Mouse (Mus musculus): ENCODE results near the gene Fntb. TPM values are rescaled to one million over a fixed set of nuclear protein-coding genes. Genes with fewer than 3 reads are reported as not detected.

Gene Fntb
- polyA plus RNA-seq, 1 experiment from 2014 or later = 48.2 TPM

DNA sequence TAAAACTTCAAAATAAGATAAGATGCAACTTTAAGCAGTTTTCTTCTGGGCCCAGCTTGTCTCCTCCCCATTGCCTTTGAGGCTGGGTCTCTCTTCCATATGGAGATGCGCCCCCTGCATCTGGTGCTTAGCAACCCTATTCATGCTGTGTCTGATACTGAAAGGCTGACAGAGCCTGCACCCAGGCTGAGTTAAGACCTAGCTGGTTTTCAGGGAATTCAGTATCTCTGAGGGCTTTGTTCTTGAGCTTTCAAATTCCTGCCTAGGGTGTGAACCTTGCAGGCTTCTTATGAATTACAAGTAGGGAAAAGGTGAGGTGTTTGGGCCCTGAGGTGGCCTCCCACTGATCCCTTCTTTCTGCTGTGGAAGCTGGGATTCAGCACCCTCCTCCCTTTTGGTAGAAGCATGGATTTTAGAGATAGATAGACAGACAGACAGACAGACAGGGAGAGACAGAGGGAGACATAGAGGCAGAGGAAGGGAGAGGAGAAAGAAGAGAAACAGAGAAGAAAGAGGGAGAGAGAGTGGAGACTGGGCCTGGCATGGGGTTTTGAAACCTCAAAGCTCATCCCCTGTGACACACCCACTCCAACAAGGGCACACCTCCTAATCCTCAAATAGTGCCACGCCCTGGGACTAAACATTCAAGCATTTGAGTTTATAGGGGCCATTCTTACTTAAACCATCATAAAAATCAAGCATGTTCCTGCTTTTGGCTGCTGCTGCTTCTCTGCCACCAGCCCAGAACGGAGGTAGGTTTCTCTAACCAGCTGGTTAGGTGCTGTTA, 136.3 kb downstream of the Fntb start:
- Histone ChIP-seq H3K4me3 (no peak overlapping the region), H3K27me3 (ENCODE audit: low read depth, poor library complexity, severe bottlenecking) (no peaks in the 10 kb centered on the region), H3K4me1 (no peaks in the 10 kb centered on the region), H3K9me3 (replicated peaks) (no peaks in the 10 kb centered on the region), H3K36me3 (peaks cover 15% of the 10 kb centered on the region), H3K27ac (no peak overlapping the region)
- WGBS = 83% methylated on average over 3 of the region's 3 CpGs
- no peak for DNase-seq (ENCODE audit: low spot score)

DNA sequence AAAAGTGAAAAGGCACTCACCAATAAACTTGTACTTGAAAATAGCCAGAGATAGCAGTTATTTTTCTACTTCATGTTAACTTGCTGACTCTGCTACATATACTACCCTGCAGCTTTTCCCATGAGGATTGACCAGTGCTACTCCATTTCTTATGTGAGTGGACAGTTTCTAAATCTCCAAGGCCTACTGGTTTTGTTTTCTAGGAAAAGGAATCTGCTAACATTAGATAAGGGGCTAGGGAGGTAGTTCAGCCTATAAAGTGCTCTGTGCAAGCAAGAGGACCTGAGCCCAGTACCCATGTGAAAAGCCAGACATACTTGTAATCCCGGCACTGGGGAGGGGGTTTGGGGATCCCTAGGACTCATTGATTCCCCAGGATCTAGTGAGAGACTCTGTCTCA, 140.9 kb downstream of the Fntb start:
- H3K4me3 ChIP-seq = no peak overlapping the region
- H3K36me3 ChIP-seq = peaks cover 28% of the 10 kb centered on the region
- H3K9me3 ChIP-seq (replicated peaks) = no peaks in the 10 kb centered on the region
- no peak for DNase-seq (ENCODE audit: low spot score)
- no peaks in the 10 kb centered on the region for H3K4me1 ChIP-seq
- H3K27ac ChIP-seq = no peak overlapping the region
- WGBS = 87% methylated on average over 1 of the region's 1 CpGs
- H3K27me3 ChIP-seq (ENCODE audit: low read depth, poor library complexity, severe bottlenecking) = no peaks in the 10 kb centered on the region

DNA sequence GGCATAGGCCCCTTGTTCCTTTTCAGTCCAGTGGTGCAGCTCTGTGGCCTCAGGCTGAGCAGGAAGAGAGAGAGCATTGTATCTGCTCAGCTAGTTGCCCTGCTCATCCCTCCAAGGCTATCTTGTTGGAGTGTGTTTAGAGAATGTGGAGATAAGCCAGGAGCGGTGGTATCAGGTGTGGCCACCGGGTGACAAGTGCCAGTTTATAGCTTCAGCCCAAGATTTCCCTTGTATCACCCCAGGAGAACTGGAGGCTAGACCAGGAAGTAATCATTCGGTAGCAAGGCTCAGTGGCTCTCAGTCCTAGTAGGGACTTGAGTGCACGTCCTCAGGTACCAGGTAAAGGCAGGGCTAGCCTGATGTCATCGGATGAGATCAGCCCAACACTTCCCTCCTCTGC, 143.8 kb downstream of the Fntb start:
- no peaks in the 10 kb centered on the region for H3K4me1 ChIP-seq
- 82% methylated on average over 5 of the region's 5 CpGs for WGBS
- no peaks in the 10 kb centered on the region for H3K9me3 ChIP-seq (replicated peaks)
- H3K4me3 ChIP-seq = no peak overlapping the region
- H3K36me3 ChIP-seq = peaks cover 26% of the 10 kb centered on the region
- no peak for DNase-seq (ENCODE audit: low spot score)
- H3K27ac ChIP-seq = no peak overlapping the region
- no peaks in the 10 kb centered on the region for H3K27me3 ChIP-seq (ENCODE audit: low read depth, poor library complexity, severe bottlenecking)

DNA sequence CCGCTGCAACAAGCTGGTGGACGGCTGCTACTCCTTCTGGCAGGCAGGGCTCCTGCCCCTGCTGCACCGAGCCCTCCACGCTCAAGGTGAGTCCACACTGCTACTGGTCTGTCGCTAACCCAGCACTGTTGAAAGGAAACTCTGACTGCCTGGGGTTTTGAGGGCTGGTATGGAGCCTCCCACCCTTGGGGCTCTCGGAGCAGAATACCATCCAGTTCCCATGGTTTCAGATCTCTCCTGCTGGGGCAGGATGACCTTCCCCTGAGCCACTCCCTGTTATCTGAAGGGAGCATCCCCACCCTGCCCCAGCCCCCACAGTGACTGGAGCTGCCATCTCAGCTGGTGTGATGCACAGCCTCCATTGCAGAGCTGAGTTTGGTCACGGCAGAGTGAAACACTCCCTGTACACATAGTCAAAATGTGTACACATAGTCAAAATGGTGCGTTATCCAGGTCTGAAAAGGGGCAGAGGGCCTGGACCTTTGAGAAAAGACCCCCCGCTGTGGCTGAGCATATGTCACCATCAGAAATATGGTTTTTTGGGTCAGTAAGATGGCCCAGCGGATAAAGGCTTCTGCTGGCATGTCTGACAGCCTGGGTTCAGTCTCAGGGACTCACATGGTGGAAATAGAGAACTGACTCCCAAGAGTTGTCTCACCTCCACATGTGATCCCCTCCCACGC, 145.0 kb downstream of the Fntb start:
- Histone ChIP-seq H3K27me3 (ENCODE audit: low read depth, poor library complexity, severe bottlenecking) (no peaks in the 10 kb centered on the region), H3K4me1 (no peaks in the 10 kb centered on the region), H3K9me3 (replicated peaks) (no peaks in the 10 kb centered on the region), H3K36me3 (peaks cover 31% of the 10 kb centered on the region), H3K4me3 (no peak overlapping the region), H3K27ac (peak overlapping the region; percentile 25; the same call in 1 of the 2 replicates)
- WGBS = 78% methylated on average over 11 of the region's 11 CpGs
- no peak for DNase-seq (ENCODE audit: low spot score)

DNA sequence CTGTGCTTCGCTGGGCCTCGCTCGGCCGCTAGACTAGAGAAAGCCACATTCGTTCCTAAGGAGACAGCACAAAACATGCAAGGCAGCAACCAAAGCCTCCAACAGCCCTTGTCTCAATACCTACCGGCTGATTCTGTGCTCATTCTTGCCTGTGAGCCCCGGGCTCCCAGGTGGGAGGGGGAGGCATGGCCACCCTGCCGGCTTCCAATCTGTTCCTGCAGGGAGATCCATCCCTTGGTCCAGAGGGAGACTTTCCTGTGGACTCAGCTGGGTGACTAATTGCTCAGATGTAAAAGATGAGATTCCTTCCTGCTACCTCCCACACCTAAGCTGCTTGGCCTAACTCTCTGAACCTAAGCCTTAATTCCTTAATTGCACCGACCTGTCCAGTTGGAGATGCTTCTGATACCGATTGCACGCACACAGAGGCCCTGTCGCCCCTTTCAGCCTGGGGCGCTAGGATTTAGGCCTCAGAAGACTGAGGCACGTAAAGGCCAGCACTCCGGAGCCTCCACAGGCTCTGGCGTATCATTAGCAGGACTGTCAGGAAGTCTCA, 145.9 kb downstream of the Fntb start:
- Histone ChIP-seq H3K36me3 (peaks cover 32% of the 10 kb centered on the region), H3K4me1 (no peaks in the 10 kb centered on the region), H3K27me3 (ENCODE audit: low read depth, poor library complexity, severe bottlenecking) (no peaks in the 10 kb centered on the region), H3K9me3 (replicated peaks) (no peaks in the 10 kb centered on the region), H3K4me3 (no peak overlapping the region), H3K27ac (no peak overlapping the region)
- 78% methylated on average over 16 of the region's 16 CpGs for WGBS
- DNase-seq (ENCODE audit: low spot score) = no peak

DNA sequence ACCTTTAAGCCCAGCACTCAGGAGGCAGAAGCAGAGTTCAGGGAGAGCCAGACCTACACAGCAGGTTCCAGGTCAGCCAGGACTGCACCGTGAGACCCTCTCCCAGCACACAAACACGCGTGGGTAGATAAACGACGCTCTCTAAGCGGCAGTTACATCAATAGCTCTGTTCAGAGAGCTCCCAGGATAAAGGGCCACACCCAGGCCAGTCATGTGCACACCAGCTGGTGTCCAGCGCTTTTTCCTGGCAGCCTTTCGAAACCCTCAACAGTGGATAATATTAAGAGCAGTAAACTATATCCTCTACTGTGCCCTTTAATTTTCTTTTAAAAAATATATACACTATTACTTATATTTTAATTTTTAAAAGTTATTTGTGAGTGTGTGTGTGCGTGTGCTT, 146.8 kb downstream of the Fntb start:
- H3K9me3 ChIP-seq (replicated peaks) = no peaks in the 10 kb centered on the region
- peaks cover 38% of the 10 kb centered on the region for H3K36me3 ChIP-seq
- 81% methylated on average over 9 of the region's 9 CpGs for WGBS
- no peak overlapping the region for H3K4me3 ChIP-seq
- H3K27ac ChIP-seq = no peak overlapping the region
- H3K4me1 ChIP-seq = no peaks in the 10 kb centered on the region
- DNase-seq (ENCODE audit: low spot score) = no peak
- no peaks in the 10 kb centered on the region for H3K27me3 ChIP-seq (ENCODE audit: low read depth, poor library complexity, severe bottlenecking)

DNA sequence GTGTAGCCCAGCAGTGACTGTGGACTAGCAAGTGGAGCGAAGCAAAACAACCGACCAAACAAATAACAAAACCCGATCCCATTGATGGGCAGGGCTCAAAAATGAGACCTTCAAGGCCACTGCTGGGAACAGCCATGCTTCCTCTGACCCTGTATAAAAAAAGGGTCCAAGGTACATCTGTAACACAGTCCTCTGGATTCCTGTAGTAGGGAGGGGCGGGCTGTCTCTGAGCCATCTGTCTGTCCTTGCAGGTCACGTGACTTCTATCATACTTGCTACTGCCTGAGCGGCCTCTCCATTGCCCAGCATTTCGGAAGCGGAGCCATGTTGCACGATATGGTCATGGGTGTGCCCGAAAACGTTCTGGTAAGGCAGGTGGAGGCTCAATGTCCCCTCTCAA, 150.8 kb downstream of the Fntb start:
- WGBS = 94% methylated on average over 11 of the region's 11 CpGs
- peaks cover 35% of the 10 kb centered on the region for H3K36me3 ChIP-seq

DNA sequence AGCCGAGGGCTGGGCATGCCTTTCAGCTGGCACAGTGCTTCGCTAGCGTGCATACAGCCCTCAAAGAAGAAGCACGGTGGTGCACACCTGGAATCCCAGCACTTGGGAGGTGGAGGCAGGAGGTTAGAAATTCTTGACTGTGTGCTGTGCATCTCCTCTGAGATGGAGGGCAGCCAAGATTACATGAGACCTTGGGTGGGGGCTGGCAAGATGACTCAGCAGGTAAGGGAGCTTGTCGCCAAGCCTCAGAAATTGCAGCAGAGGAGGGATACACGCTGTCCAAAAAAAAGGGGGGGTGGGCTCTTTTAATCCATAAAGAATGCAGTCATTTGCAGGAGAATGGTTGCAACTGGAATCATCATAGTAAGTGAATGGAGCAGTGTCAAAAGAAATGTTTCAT, 152.7 kb downstream of the Fntb start:
- DNase-seq (ENCODE audit: low spot score) = no peak
- WGBS = 85% methylated on average over 6 of the region's 6 CpGs
- H3K4me3 ChIP-seq = no peak overlapping the region
- H3K27me3 ChIP-seq (ENCODE audit: low read depth, poor library complexity, severe bottlenecking) = no peaks in the 10 kb centered on the region
- no peak overlapping the region for H3K27ac ChIP-seq
- H3K36me3 ChIP-seq = peaks cover 31% of the 10 kb centered on the region
- no peaks in the 10 kb centered on the region for H3K9me3 ChIP-seq (replicated peaks)
- H3K4me1 ChIP-seq = no peaks in the 10 kb centered on the region

More for the DNA sequence above, 150.8 kb downstream of the Fntb start:
- no peaks in the 10 kb centered on the region for H3K9me3 ChIP-seq (replicated peaks)
- no peak overlapping the region for H3K4me3 ChIP-seq
- no peak overlapping the region for H3K27ac ChIP-seq
- no peaks in the 10 kb centered on the region for H3K27me3 ChIP-seq (ENCODE audit: low read depth, poor library complexity, severe bottlenecking)
- no peaks in the 10 kb centered on the region for H3K4me1 ChIP-seq
- no peak for DNase-seq (ENCODE audit: low spot score)

DNA sequence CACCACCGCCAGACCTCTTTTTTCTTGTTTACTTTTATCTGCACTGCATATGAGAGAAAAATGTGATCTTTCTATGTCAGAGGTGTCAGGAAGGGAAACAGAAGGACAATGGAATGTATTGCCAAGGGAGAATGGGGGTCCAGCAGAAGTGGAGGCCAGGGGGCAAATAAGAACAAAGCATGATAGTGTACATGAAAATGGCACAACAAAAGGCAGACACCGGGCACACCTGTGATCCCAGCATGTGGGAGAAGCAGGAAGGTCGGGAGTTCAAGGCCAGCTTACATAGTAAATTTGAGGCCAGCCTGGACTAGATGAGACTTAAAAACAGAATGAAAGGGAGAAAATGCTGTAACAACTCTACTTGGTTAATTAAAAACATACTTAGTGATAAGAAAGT, 153.5 kb downstream of the Fntb start:
- Histone ChIP-seq H3K36me3 (peaks cover 31% of the 10 kb centered on the region), H3K4me3 (no peak overlapping the region), H3K9me3 (replicated peaks) (no peaks in the 10 kb centered on the region), H3K4me1 (no peaks in the 10 kb centered on the region), H3K27ac (no peak overlapping the region), H3K27me3 (ENCODE audit: low read depth, poor library complexity, severe bottlenecking) (no peaks in the 10 kb centered on the region)
- WGBS = 73% methylated on average over 3 of the region's 3 CpGs
- DNase-seq (ENCODE audit: low spot score) = no peak

DNA sequence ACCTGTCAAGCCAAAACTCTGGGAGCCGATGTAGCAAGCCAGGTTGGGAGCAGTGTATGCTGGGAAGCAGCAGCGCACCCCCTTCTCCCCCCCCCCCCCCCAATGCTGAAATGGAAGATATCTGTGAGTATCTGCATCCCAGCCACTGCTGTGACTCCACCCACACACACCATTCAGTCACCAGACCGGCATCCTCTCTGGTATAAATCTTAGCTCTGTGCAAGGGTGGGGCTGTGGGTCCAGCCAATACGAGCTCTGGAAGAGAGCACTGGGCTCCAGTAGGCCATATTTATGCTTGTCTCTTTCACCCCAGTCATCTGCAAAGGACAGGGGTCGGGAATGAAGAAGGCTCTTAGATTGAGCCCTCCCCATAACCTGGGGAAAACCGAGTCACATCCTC, 155.0 kb downstream of the Fntb start:
- H3K27ac ChIP-seq = no peak overlapping the region
- H3K4me1 ChIP-seq = no peaks in the 10 kb centered on the region
- no peaks in the 10 kb centered on the region for H3K27me3 ChIP-seq (ENCODE audit: low read depth, poor library complexity, severe bottlenecking)
- no peaks in the 10 kb centered on the region for H3K9me3 ChIP-seq (replicated peaks)
- no peak for DNase-seq (ENCODE audit: low spot score)
- WGBS = 82% methylated on average over 6 of the region's 6 CpGs
- H3K4me3 ChIP-seq = no peak overlapping the region
- peaks cover 26% of the 10 kb centered on the region for H3K36me3 ChIP-seq

DNA sequence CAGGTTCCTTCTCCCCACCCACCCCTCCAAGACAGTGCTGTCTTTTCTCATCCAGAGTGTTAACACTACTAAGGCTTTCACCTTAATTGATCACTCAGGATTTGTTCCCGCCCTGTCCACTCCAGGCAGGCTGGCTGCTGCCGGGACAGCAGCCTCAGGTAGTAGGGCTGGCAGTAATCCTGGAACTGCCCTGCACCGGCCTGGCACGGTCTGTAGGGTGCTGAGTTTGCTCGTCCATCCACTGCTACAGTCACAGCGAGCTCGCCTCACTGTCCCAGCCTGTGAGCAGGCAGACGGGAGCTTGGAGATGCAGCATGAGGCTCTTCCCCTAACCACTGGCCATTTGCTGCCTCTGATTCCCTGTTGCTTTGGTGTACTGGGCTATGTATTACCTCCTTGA, 155.6 kb downstream of the Fntb start:
- Histone ChIP-seq H3K4me1 (no peaks in the 10 kb centered on the region), H3K27ac (no peak overlapping the region), H3K27me3 (ENCODE audit: low read depth, poor library complexity, severe bottlenecking) (no peaks in the 10 kb centered on the region), H3K36me3 (peaks cover 26% of the 10 kb centered on the region), H3K9me3 (replicated peaks) (no peaks in the 10 kb centered on the region), H3K4me3 (no peak overlapping the region)
- 84% methylated on average over 8 of the region's 8 CpGs for WGBS
- no peak for DNase-seq (ENCODE audit: low spot score)

DNA sequence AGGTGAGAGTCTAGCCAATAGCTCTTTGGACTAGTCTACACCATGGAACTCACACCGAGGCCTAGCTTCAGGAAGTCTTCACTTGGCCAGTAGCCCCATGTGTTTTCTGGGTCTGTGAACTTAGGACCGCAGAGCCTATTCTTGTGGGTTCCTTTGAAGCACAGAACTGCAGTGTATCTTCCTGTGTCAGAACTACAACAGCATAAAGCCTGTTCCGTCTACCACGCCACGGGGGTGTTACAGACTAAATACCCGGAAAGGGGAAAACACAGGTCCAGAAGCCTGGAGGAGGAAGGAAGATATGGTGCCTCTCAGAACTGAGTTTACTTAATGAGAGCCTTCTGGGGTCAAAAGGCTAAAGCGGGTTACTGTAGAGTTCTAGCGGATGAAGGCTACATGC, 157.7 kb downstream of the Fntb start:
- H3K27me3 ChIP-seq (ENCODE audit: low read depth, poor library complexity, severe bottlenecking) = no peaks in the 10 kb centered on the region
- no peaks in the 10 kb centered on the region for H3K4me1 ChIP-seq
- no peak overlapping the region for H3K4me3 ChIP-seq
- no peak for DNase-seq (ENCODE audit: low spot score)
- no peaks in the 10 kb centered on the region for H3K9me3 ChIP-seq (replicated peaks)
- WGBS = 94% methylated on average over 8 of the region's 8 CpGs
- no peak overlapping the region for H3K27ac ChIP-seq
- H3K36me3 ChIP-seq = peaks cover 13% of the 10 kb centered on the region

DNA sequence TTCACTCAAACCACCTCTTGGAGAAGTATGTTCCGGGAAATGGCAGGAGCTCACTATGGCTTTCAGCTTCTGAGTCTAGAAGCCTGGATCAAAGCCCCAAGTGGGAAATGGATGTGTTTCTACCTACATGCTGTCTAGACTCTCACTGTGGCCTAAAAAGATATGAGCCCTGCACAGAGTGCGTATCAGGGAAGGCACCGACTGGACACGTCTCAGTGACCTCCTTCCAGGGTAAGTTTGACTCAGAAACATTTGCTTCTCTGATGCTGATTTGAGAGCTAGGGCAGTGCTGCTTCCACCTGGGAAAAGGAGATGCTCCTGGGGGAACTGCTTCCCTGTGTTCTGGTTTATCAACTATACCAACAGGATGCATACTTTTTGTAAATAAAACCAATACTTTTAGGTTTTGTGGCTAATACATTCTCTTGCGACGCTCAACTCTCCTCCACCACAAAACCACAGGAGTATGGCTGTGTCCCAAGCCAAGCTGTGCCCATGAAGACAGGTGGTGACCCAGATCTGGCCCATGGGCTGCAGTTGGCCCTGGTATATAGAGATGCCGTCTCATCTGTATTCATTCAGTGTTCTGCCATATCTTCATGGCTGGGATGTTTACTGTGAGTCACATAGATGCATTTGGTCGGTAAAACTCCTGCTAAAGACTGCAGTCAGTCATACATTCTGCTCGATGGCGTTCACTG, 159.7 kb downstream of the Fntb start:
- 94% methylated on average over 10 of the region's 10 CpGs for WGBS
- H3K4me3 ChIP-seq = no peak overlapping the region

More for the DNA sequence above, 159.7 kb downstream of the Fntb start:
- Histone ChIP-seq H3K27me3 (ENCODE audit: low read depth, poor library complexity, severe bottlenecking) (no peaks in the 10 kb centered on the region), H3K27ac (no peak overlapping the region), H3K9me3 (replicated peaks) (no peaks in the 10 kb centered on the region), H3K4me1 (no peaks in the 10 kb centered on the region), H3K36me3 (peaks cover 6% of the 10 kb centered on the region)
- no peak for DNase-seq (ENCODE audit: low spot score)

Measured in limb, embryonic 10.5 days (tissue).